Mouse (Mus musculus) embryonic fibroblast, embryonic 13.5 days (primary cell): ENCODE measurements at regions not wholly inside any gene's neighbourhood (a gene's known extent, or its start where the extent isn't known, plus 50 kb on each side); places are given as distances from the start of the nearest gene placed in this dataset.

Experiments used
- CTCF ChIP-seq: IDR thresholded peaks from 2 replicates; pipeline ENCODE4 v1.5.1; 2011; ENCODE audit warnings: mild to moderate bottlenecking, control low read depth, low read length, moderate library complexity, borderline replicate concordance; ENCODE audit not compliant: insufficient read depth
- POLR2A ChIP-seq: IDR thresholded peaks from 2 replicates; pipeline ENCODE4 v1.6.1; 2011; ENCODE audit warnings: low read depth, mild to moderate bottlenecking, control low read depth, low read length, moderate library complexity

GRCm38 (mm10) chr9:47935299-47935698 lies 226.5 kb upstream of the Nxpe4 start:
- peak; percentile 10; the same call in 1 of the 2 replicates for TF ChIP-seq CTCF
- no peak for TF ChIP-seq POLR2A
